Mouse (Mus musculus) megakaryocyte, embryonic 14.5 days (primary cell): Measurements from ENCODE around the gene Tpmt.

Source experiments
- FLI1 ChIP-seq: IDR thresholded peaks from 2 replicates; pipeline ENCODE4 v1.6.1; 2012; ENCODE audit warnings: low read length, inconsistent platforms, mixed read lengths
- GATA1 ChIP-seq: IDR thresholded peaks from 3 replicates; pipeline ENCODE4 v1.6.1; 2012; ENCODE audit warnings: mixed read lengths, low read length, inconsistent platforms, borderline replicate concordance

- TF ChIP-seq GATA1, result no peak
- TF ChIP-seq FLI1, result no peak
Observed at GRCm38 (mm10) chr13:47076156-47076555, 31.6 kb upstream of the Tpmt start.
